Mouse (Mus musculus): ENCODE measurements around the gene B3galnt1.

DNA sequence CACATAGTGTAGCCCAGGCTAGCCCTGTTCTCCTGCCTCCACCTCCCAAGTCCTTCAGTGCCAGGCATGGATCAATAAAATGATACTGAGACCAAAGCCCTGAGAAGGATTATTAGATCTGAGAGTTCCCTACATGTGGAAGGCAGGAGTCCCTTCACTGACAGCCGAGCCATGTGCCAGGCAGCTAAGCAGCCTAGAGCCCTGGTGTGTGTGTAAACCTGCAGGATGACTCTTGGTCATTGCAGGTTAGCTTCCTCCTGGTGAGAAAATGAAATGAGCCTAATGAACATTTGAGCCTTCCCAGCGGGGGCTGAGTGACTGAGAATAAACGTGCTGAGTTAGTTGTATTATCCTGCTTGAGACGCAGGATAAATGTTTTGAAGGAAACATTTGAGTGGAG is 49.2 kb downstream of the B3galnt1 start:
- TF ChIP-seq POLR2A (IDR thresholded peaks at IDR 0.05; ENCODE audit: control insufficient read depth in 1 of 2, insufficient read depth in 1 of 2, low read depth in 1 of 2, low read length in 2 of 2, poor library complexity in 1 of 2): no peak
- no peak for TF ChIP-seq USF1 (IDR thresholded peaks at IDR 0.05; ENCODE audit: low read depth, low read length)
- no peak for TF ChIP-seq CTCF (IDR thresholded peaks at IDR 0.05 in 2 of 3, conservative IDR thresholded peaks at IDR 0.05 in 1 of 3; ENCODE audit: control insufficient read depth in 1 of 3, insufficient read depth in 1 of 3, low read depth in 2 of 3, low read length in 3 of 3, poor library complexity in 1 of 3, severe bottlenecking in 1 of 3)
- TF ChIP-seq POLR2AphosphoS2 (IDR thresholded peaks at IDR 0.05; ENCODE audit: low read length): no peak
